Mouse (Mus musculus) urinary bladder, postnatal 25 days (tissue): ENCODE data around the gene Dazl.

Source experiments
- DNase-seq: peaks from one replicate; pipeline ENCODE4 v3.0.0; 2022; ENCODE audit warnings: low spot score

Dazl gene

DNA sequence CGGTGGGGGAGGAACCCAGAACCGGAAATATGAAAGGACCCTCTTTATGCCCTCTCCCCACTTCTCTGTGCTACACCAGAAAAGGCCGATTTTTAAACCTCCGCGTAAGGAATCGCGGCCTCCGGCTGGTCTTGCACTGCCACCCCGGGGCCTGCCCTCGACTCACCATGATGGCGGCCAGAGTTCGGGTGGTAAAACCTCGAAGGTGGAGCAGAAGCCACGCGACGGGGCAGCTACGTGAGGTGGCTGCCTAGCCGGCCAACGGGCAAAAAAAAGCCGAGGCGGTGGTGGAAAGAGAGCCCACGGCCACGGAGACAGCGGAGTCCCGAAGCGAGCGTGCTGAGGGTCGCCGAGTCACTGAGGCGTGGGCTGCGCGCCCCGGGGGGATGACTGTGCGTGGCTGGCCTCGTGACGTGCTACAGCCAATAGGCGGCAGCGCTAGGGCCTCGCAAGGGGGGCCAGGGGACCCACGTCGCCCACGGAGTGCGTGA lies at the start of gene Dazl:
Dazl (minus strand) TSS at position 396 of the 491 bp plus-strand sequence.
- no peak for DNase-seq

DNA sequence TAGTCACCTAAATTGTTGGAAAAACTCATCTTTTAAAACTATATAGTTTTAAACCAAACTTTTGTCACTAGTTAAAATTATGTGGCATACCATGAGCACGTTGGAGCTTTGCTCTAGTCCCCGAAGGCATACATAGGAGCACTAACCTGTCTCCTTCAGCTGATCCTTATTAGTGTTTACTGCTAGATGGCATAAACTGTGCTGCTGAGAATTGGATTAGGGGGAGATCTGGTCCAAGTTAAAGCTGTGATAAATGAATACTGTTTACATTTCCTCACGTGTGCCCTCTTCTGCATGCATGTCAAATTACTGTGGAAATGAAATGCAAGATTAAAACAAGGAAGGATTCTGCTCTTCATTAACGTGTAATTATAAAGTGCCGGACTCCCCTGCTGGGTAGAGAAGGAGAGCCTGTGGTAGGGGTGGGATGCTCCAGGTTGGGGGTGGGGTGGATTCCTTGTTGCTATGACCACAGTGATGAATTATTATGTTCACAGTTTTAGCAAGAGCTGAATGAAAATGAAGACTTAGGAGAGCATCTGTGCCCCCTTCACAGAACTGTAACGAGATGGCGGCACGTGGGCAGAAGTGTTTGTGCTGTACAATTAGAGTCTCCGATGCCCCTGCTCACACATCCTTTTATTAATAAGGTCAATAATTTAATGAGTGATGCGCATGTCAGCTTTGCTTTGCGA lies 48.6 kb upstream of the Dazl start:
- DNase-seq, result no peak

- no peak for DNase-seq
These were observed 45.5 kb upstream of the Dazl start for GRCm38 (mm10) chr17:50338901-50339300.

GRCm38 (mm10) chr17:50335776-50336175 lies 42.3 kb upstream of the Dazl start:
- no peak for DNase-seq

- no peak for DNase-seq
These were observed 41.3 kb upstream of the Dazl start for GRCm38 (mm10) chr17:50334694-50335093.

DNA sequence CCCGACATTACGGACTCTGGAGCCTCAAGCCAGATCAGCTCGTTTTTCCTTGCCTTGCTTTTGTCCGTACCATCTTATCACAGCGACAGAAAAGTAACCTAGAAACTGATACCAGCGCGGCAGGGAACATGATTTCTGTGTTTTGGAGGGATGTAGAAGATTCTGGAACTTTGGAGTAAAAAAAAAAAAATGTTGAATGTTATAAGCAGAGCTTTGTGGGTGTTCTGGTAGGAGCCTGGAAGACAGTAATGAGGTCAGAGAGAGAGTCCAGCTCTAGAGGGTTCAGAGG lies 38.5 kb upstream of the Dazl start:
- DNase-seq, result no peak

GRCm38 (mm10) chr17:50331171-50332011 lies 38.0 kb upstream of the Dazl start:
- DNase-seq, result no peak

- DNase-seq, result no peak
These were observed 36.8 kb upstream of the Dazl start for GRCm38 (mm10) chr17:50330245-50330644.

DNA sequence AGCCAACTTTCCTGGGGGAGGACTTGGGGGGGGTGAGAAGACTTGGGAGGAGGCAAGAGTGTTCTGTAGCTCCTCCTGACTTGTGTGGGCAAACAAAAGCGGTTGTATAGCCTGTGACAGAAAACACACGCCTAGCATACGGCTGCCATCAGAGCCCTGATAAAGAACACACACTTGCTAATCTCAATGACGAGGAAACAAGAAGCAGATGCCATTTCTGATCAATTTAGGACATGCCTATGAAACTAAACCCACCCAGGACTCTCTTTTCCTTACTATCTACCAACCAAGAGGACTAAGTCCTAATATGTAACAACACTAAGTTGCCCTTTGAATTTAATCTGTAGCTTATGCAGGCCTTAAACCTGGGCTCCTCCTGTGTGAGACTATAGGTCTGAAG lies 31.2 kb upstream of the Dazl start:
- no peak for DNase-seq

GRCm38 (mm10) chr17:50318810-50319209 lies 25.4 kb upstream of the Dazl start:
- no peak for DNase-seq

GRCm38 (mm10) chr17:50316216-50317150 lies 23.0 kb upstream of the Dazl start:
- no peak for DNase-seq

DNA sequence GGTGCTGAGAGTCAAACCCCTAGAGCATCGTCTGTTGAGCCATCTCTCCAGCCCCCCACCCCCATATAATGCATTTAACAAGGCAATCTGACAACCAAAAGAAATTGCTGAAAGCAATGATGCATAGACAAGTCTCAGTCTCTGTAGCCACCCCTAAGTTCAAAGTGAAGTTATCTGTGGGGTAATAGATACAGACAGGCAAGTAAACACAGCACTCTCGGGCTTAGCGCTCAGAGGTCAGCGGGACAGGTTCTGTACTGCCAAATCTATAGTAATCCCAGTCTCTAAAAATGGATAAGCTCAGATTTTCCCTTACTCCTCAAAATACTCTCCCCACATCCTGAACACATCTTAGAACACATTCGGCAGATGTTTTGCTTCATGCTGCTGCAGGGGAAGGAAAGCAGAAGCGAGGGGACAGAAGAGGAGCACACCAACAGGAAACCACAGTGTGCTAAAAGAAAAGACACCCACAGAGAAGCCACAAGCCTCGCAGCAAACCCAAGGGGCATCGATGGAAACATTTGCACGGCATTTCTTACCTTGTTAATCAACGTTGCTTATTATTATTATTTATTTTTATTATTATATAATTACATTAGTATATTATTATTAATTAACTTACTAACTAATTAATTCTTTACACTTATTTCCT lies 16.8 kb upstream of the Dazl start:
- DNase-seq, result no peak

DNA sequence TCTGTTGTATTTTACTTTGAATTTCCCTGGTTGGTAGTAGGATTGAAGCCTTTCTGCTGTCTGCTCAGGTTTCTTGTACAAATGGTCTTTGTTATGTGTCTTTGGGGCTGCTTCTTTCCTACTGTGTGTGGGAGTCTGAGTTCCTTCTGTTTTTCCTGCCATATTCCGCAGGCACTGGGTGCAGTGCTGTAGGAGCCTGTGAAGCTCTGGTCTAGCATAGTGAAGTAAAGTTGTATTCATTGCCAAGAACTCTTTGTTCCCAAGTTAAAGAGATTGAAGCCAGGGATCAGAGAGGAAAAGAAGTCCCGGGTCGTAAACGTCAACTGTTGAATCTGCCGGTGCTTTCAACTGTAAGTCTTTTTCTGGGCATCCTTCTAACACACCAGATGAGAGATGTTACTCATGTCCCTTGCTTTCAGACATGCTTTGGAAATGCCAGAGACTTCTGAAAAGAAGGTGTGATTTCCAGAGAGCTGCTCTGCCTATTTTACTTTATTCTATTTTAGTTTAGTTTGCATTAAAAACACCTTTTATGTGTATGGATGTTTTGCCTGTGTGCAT lies 16.2 kb upstream of the Dazl start:
- no peak for DNase-seq

GRCm38 (mm10) chr17:50308880-50309279 lies 15.4 kb upstream of the Dazl start:
- no peak for DNase-seq

DNA sequence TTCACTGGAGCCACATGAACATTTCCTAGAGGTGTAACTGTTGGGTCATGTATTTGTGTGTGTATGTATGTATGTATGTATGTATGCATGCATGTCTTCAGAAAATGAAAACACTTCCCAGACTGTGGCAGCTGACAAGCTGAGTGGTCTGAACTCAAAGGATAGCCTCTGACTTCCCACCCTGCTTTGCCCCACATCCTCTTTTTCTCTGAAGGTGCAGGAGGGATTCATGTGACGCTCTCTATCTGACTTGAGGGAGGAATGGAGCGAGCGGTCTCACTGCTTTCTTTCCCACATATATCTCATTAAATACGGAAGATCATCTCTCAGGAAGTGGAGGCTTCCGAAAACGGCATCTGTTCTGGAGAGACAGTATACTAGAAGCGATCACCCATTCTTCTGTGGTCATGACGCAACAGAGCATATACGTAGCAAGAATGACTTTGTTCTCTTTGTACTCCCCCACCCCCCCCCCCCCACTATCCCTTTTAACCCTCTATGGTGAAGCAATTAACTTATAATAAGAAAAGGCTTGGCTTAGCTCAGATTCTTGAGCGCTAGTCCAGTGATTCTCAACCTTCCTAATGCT lies 14.7 kb upstream of the Dazl start:
- no peak for DNase-seq

- DNase-seq, result no peak
These were observed 9.4 kb upstream of the Dazl start for GRCm38 (mm10) chr17:50302867-50303266.

DNA sequence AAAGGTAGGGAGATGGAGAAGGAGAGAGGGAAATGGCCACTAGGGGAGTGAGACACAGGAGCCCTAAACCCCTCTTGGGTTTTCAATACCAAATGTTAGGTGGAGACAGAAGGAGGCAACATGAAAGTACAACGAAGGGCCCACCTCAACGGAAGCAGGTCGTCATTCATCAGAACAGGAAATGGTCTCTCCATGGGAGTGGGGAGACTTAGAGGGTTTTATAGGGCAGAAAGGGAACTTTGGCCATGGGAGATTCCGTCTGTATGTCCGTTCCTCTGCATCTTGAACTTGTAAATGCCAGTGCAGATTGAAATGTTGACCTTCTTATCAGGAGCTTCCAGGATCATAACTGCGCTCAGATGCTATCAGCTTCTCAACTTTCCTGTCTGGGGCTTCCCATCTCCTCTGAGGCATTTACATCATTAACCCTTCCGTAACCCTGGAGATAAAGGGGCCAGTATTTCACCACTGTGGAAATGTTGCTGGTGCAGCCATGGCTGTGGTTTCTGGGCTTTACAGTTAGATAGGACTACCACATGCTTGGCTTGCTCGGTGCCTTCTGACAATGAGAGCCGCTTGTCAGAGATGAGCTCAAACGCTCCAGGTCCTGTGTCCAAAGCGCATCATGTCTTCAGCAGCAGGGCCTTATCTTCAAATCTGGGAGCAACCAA lies 6.9 kb upstream of the Dazl start:
- DNase-seq, result no peak

- no peak for DNase-seq
These were observed 5.4 kb upstream of the Dazl start for GRCm38 (mm10) chr17:50298821-50299220.

GRCm38 (mm10) chr17:50294726-50295125 lies 1.3 kb upstream of the Dazl start:
- DNase-seq, result no peak

- peak; percentile 81 for DNase-seq
These were observed 720 bp downstream of the Dazl start for GRCm38 (mm10) chr17:50292661-50293171.
